Mouse (Mus musculus): ENCODE measurements around the gene Rmdn2. TPM values are rescaled to one million over a fixed set of nuclear protein-coding genes. Genes with fewer than 3 reads are reported as not detected.

Gene Rmdn2
- total and polyA plus RNA-seq, 2 experiments from 2014 or later: 9.4 to 12.0 TPM

DNA sequence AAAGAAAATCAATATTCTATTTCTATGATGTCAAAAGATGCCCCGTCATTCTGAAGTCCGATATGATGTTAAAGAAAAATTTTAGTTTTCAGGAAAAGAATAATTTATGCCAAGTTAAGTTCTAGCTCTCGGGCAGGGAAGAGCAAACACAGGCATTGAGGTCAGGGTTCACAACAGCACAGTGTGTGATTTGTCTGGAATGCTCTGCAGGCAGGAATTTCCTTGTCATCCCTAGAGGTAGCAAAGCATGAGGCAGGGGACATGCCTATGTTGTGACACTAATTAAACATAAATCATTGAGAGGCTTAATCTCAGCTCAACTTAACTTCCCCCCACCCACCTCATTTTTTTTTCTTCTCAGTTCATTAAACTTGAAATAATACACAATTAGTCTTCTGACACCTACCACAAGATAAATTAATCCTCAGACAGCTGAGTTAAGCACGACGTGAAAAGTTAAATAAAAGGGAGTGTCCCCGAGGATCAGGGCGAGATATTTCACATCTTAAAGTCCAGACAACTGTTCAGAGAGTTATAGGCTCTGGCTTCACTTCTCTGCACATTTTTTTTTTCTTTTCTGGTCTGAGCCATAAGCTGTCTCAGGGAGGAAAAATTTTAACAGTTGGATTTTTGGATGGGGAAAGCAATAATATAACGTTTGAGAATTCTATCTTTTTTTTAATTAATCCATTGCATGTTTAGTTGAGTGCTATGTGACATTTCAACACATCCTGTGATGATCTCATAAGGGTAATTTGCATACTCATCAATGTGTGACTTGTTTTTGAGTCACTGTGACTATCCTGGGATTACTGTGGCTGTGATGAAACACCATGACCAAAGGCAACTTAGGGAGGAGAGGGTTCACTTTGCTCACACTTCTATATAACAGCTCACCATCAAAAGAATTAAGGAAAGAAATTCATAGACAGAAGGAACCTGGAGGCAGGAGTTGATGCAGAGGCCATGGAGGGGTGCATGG is 12.8 kb upstream of the Rmdn2 start:
- no peaks in the 10 kb centered on the region for H3K9me3 ChIP-seq (ENCODE audit: low read length)
- H3K4me1 ChIP-seq (ENCODE audit: insufficient read depth): no peaks in the 10 kb centered on the region
- WGBS: 29% methylated on average over 8 of the region's 8 CpGs
- no peak for TF ChIP-seq CTCF (IDR thresholded peaks at IDR 0.05; ENCODE audit: low read depth)
- H3K27ac ChIP-seq (ENCODE audit: low read depth, low read length): no peak overlapping the region
- H3K4me2 ChIP-seq (ENCODE audit: low read depth): no peak overlapping the region
- H3K4me3 ChIP-seq (ENCODE audit: low read depth, low read length): no peak overlapping the region
- no peak for ATAC-seq
- no peaks in the 10 kb centered on the region for H3K27me3 ChIP-seq (ENCODE audit: insufficient read depth, low read length)
- H3K9ac ChIP-seq: no peak overlapping the region
- H3K36me3 ChIP-seq (ENCODE audit: insufficient read depth): no peaks in the 10 kb centered on the region
- no peak for DNase-seq

- 79% methylated on average over 4 of the region's 4 CpGs for WGBS
Observed at GRCm38 (mm10) chr17:79600108-79600507, 11.6 kb upstream of the Rmdn2 start.

DNA sequence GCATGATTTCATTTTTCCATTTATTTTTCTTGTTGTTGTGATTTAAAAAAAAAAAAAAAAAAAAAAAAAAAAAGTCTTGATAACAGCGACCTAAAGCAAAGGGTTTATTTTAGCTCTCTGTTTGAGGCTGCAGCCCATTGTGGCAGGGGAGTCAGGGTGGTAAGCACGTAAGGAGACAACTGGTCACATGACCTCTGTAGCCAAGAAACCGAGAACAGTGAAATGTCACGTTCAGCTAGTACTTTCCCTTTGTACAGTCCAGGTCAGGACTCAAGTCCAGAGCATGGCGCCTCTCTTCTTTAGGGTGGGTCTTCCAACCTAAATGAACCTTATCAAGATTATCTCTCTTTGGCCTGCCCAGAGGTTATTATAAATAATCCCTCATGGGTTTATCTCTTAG is 9.3 kb upstream of the Rmdn2 start:
- Histone ChIP-seq H3K27me3 (ENCODE audit: insufficient read depth, low read length) (no peaks in the 10 kb centered on the region), H3K36me3 (ENCODE audit: insufficient read depth) (no peaks in the 10 kb centered on the region)
- no peak for TF ChIP-seq CTCF (IDR thresholded peaks at IDR 0.05; ENCODE audit: low read depth)

More at GRCm38 (mm10) chr17:79600108-79600507, 11.6 kb upstream of the Rmdn2 start:
- Histone ChIP-seq H3K36me3 (ENCODE audit: insufficient read depth) (no peaks in the 10 kb centered on the region), H3K9ac (no peak overlapping the region), H3K27me3 (ENCODE audit: insufficient read depth, low read length) (no peaks in the 10 kb centered on the region), H3K27ac (ENCODE audit: low read depth, low read length) (no peak overlapping the region), H3K4me3 (ENCODE audit: low read depth, low read length) (no peak overlapping the region), H3K9me3 (ENCODE audit: low read length) (no peaks in the 10 kb centered on the region), H3K4me2 (ENCODE audit: low read depth) (no peak overlapping the region), H3K4me1 (ENCODE audit: insufficient read depth) (no peaks in the 10 kb centered on the region)
- no peak for TF ChIP-seq CTCF (IDR thresholded peaks at IDR 0.05; ENCODE audit: low read depth)
- ATAC-seq (no peak), DNase-seq (no peak)

GRCm38 (mm10) chr17:79603427-79603826 is 8.2 kb upstream of the Rmdn2 start:
- H3K4me2 ChIP-seq (ENCODE audit: low read depth): no peak overlapping the region
- no peak overlapping the region for H3K9ac ChIP-seq
- TF ChIP-seq CTCF (IDR thresholded peaks at IDR 0.05; ENCODE audit: low read depth): no peak
- 78% methylated on average over 7 of the region's 7 CpGs for WGBS
- H3K27me3 ChIP-seq (ENCODE audit: insufficient read depth, low read length): no peaks in the 10 kb centered on the region
- no peak for DNase-seq
- no peaks in the 10 kb centered on the region for H3K36me3 ChIP-seq (ENCODE audit: insufficient read depth)
- H3K4me1 ChIP-seq (ENCODE audit: insufficient read depth): no peaks in the 10 kb centered on the region
- H3K9me3 ChIP-seq (ENCODE audit: low read length): no peaks in the 10 kb centered on the region
- no peak for ATAC-seq
- H3K27ac ChIP-seq (ENCODE audit: low read depth, low read length): no peak overlapping the region
- H3K4me3 ChIP-seq (ENCODE audit: low read depth, low read length): no peak overlapping the region

More for the DNA sequence above, 9.3 kb upstream of the Rmdn2 start:
- Histone ChIP-seq H3K4me2 (ENCODE audit: low read depth) (no peak overlapping the region), H3K9me3 (ENCODE audit: low read length) (no peaks in the 10 kb centered on the region), H3K27ac (ENCODE audit: low read depth, low read length) (no peak overlapping the region), H3K4me3 (ENCODE audit: low read depth, low read length) (no peak overlapping the region), H3K4me1 (ENCODE audit: insufficient read depth) (no peaks in the 10 kb centered on the region), H3K9ac (no peak overlapping the region)
- no peak for ATAC-seq
- no peak for DNase-seq
- 56% methylated on average over 5 of the region's 5 CpGs for WGBS

DNA sequence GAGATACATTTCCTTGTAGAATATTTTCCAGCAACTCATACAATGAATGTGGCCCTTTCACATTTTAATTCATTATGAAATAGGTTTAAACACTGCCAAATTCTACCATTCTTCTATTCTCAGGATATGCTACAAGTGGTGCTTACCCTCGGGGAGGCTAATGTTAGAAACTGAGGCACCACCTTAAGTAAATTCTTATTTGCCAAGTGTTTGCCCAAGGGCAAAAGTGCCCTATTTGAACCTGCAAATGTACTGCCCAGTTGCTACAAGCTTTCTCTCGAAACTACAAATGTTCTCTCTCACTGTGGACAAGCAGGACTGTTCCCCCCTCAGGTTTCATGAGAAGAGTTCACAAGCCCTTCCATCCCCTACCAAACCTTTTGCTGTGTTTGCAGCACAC is 5.9 kb upstream of the Rmdn2 start:
- no peak for ATAC-seq
- H3K9me3 ChIP-seq (ENCODE audit: low read length): no peaks in the 10 kb centered on the region
- H3K9ac ChIP-seq: no peak overlapping the region
- WGBS: 82% methylated on average over 2 of the region's 2 CpGs
- H3K4me3 ChIP-seq (ENCODE audit: low read depth, low read length): no peak overlapping the region
- no peaks in the 10 kb centered on the region for H3K4me1 ChIP-seq (ENCODE audit: insufficient read depth)
- no peak overlapping the region for H3K4me2 ChIP-seq (ENCODE audit: low read depth)
- no peak for DNase-seq
- no peaks in the 10 kb centered on the region for H3K36me3 ChIP-seq (ENCODE audit: insufficient read depth)
- no peak overlapping the region for H3K27ac ChIP-seq (ENCODE audit: low read depth, low read length)
- no peaks in the 10 kb centered on the region for H3K27me3 ChIP-seq (ENCODE audit: insufficient read depth, low read length)
- no peak for TF ChIP-seq CTCF (IDR thresholded peaks at IDR 0.05; ENCODE audit: low read depth)

DNA sequence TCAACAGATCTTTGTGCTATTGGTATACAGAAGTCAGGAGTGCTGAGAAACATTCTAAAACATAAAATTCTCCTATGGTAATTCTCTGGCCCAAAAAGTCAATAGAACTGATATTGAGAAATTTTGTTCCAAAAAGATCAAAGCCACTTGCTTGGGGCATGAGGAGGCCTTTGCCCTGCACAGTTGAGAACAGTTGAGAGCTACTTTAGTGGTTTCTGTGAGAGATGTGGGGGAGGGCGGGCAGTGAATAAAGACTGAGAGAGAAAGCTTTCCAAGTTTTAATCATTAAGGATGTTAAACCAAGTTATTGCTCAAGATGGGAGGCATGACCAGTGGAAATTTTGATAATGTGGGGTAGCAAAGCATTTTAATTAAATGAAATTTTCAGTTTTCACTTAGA is 2.0 kb upstream of the Rmdn2 start:
- ATAC-seq: no peak
- Histone ChIP-seq H3K27me3 (ENCODE audit: insufficient read depth, low read length) (no peaks in the 10 kb centered on the region), H3K4me3 (ENCODE audit: low read depth, low read length) (no peak overlapping the region), H3K4me1 (ENCODE audit: insufficient read depth) (no peaks in the 10 kb centered on the region), H3K9ac (no peak overlapping the region), H3K27ac (ENCODE audit: low read depth, low read length) (no peak overlapping the region), H3K36me3 (ENCODE audit: insufficient read depth) (no peaks in the 10 kb centered on the region), H3K4me2 (ENCODE audit: low read depth) (no peak overlapping the region), H3K9me3 (ENCODE audit: low read length) (no peaks in the 10 kb centered on the region)
- 97% methylated on average over 1 of the region's 1 CpGs for WGBS
- no peak for DNase-seq
- no peak for TF ChIP-seq CTCF (IDR thresholded peaks at IDR 0.05; ENCODE audit: low read depth)

DNA sequence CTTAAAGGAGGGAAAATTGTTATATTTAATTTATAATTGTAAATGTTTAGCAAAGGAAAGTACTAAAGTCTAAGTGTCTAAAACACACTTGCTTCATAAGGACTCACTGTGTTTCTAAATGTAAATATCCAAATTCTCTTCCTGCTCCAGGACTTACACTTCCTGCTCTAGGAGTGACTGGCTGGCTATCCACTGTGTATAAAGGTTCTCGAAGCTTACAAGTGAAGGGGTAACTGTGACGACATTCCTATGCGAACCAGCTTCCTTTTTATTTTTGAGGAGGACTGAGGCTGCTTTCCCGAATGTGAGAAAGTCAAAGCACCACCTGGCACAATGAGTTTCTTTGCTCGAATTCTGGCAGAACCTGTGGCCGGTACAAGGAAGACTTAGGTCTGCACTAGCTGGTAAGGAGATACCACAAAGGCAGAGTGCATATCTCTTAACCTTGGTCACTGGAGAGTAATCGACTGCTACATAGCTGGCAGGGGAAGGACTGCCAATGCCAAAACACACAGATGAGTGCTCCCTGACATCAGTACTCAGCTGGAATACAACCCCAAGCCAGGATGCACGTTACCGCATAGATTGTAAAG is 1.4 kb upstream of the Rmdn2 start:
- Histone ChIP-seq H3K27me3 (ENCODE audit: insufficient read depth, low read length) (no peaks in the 10 kb centered on the region), H3K9ac (no peak overlapping the region), H3K9me3 (ENCODE audit: low read length) (no peaks in the 10 kb centered on the region), H3K27ac (ENCODE audit: low read depth, low read length) (no peak overlapping the region), H3K4me1 (ENCODE audit: insufficient read depth) (no peaks in the 10 kb centered on the region), H3K36me3 (ENCODE audit: insufficient read depth) (no peaks in the 10 kb centered on the region), H3K4me3 (ENCODE audit: low read depth, low read length) (no peak overlapping the region), H3K4me2 (ENCODE audit: low read depth) (no peak overlapping the region)
- 83% methylated on average over 9 of the region's 9 CpGs for WGBS
- TF ChIP-seq CTCF (IDR thresholded peaks at IDR 0.05; ENCODE audit: low read depth): no peak
- DNase-seq (no peak), ATAC-seq (no peak)
